Mouse (Mus musculus) heart, adult 2 months (tissue): ENCODE measurements around the gene Xylt1.

Experiments
- CTCF ChIP-seq: fragments of 200-600 bp; IDR thresholded peaks from 2 replicates; pipeline ENCODE4 v1.8.1; 2022; ENCODE audit warnings: antibody characterized with exemption, mild to moderate bottlenecking, moderate library complexity
- EP300 ChIP-seq: fragments of 200-500 bp; IDR thresholded peaks from 2 replicates; pipeline ENCODE4 v1.6.1; 2011; ENCODE audit warnings: low read depth, low read length, control low read depth; ENCODE audit not compliant: insufficient read depth
- POLR2A ChIP-seq: fragments of 200-500 bp; IDR thresholded peaks from 2 replicates; pipeline ENCODE4 v1.6.1; 2011; ENCODE audit warnings: mild to moderate bottlenecking, low read depth, low read length, control low read depth; ENCODE audit not compliant: insufficient read depth

DNA sequence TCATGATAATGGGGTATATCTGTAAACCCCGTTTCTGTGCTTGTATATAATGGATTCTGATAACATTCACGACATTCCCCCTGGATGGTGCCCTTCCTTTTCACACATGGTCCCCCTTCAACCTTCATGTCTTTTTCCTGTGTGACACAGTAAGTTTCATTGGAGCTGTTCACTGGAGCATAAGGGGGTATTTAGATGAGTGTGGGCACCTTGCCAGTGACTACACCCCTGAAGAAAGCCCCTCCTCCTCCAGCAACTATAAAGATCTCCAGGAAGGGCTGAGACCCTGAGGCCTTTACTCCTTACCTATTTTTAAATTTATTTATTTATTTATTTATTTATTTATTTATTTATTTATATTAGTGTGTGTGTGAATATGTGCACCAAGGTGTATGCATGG is 24.5 kb upstream of the Xylt1 start:
- TF ChIP-seq CTCF = no peak
- no peak for TF ChIP-seq POLR2A
- TF ChIP-seq EP300 = no peak
